Mouse (Mus musculus) liver, postnatal 0 days (tissue): ENCODE data around the gene Trmt10b.

Source experiments
- CTCF ChIP-seq: sonication (generic); IDR thresholded peaks from 2 replicates; pipeline ENCODE4 v1.5.1; 2016; ENCODE audit warnings: antibody characterized with exemption, low read depth
- EP300 ChIP-seq: IDR thresholded peaks from 2 replicates; pipeline ENCODE4 v1.6.1; 2016; ENCODE audit warnings: antibody characterized with exemption, low read depth, mild to moderate bottlenecking

DNA sequence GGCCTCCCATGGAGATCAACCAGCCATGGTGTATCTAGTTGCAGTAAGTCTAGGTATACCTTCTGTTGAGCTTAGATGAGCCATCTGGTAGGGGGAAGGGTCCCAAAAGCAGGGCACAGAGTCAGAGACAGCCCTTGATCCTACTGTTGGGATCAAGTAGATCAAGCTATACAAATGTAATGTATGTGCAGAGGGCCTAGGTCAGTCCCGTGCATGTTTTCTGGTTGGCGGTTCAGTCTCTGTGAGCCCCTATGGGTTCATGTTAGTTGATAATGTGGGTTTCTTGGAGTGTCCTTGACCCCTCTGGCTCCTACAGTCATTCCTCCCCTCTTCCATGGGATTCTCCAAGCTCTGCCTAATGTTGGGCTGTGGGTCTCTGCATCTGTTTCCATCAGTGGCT lies 14.1 kb downstream of the Trmt10b start:
- no peak for TF ChIP-seq CTCF
- no peak for TF ChIP-seq EP300
